Mouse (Mus musculus): ENCODE data around the gene Ogg1. TPM values are rescaled to one million over a fixed set of nuclear protein-coding genes. Genes with fewer than 3 reads are reported as not detected.

Gene Ogg1
- polyA plus RNA-seq, 1 experiment, result 19.1 TPM

- DNase-seq (ENCODE audit: low spot score), result no peak
Observed at GRCm38 (mm10) chr6:113370194-113370929, 43.6 kb downstream of the Ogg1 start.

GRCm38 (mm10) chr6:113373491-113373890, 46.7 kb downstream of the Ogg1 start:
- DNase-seq (ENCODE audit: low spot score), result no peak

GRCm38 (mm10) chr6:113377172-113377495, 50.4 kb downstream of the Ogg1 start:
- DNase-seq (ENCODE audit: low spot score), result no peak

GRCm38 (mm10) chr6:113377496-113378385, 51.0 kb downstream of the Ogg1 start, which contains the start of the genes Tada3 and Arpc4:
Tada3 (minus strand) TSS chr6:113377883.
Arpc4 (plus strand) TSS chr6:113378115.
- peak; percentile 87 for DNase-seq (ENCODE audit: low spot score)

- DNase-seq (ENCODE audit: low spot score), result no peak
Observed at GRCm38 (mm10) chr6:113379246-113379645, 52.5 kb downstream of the Ogg1 start.

- DNase-seq (ENCODE audit: low spot score), result no peak
Observed at GRCm38 (mm10) chr6:113380480-113380879, 53.7 kb downstream of the Ogg1 start.

- DNase-seq (ENCODE audit: low spot score), result no peak
Observed at GRCm38 (mm10) chr6:113384351-113384927, 57.7 kb downstream of the Ogg1 start.

Other genes with a start within 250 kb of the Ogg1 start
- 41.4 and 49.9 TPM in 2 replicates for gene Setd5, start 249.6 kb upstream of the Ogg1 start, polyA plus RNA-seq (2012; rRNA removed)
- gene Lhfpl4, start 131.6 kb upstream of the Ogg1 start, polyA plus RNA-seq (2012; rRNA removed), result 0.22 and 0.35 TPM in 2 replicates
- 22.5 and 26.5 TPM in 2 replicates for gene Mtmr14, start 89.1 kb upstream of the Ogg1 start, polyA plus RNA-seq (2012; rRNA removed)
- 0.03 and 0.18 TPM in 2 replicates for gene Cpne9, start 44.7 kb upstream of the Ogg1 start, polyA plus RNA-seq (2012; rRNA removed)
- 18.3 and 19.7 TPM in 2 replicates for gene Brpf1, start 19.8 kb upstream of the Ogg1 start, polyA plus RNA-seq (2012; rRNA removed)
- gene Camk1, start 17.0 kb downstream of the Ogg1 start, polyA plus RNA-seq (2012; rRNA removed), result 71.5 and 80.8 TPM in 2 replicates
- gene Tada3, start 50.9 kb downstream of the Ogg1 start, polyA plus RNA-seq (2012; rRNA removed), result 36.3 and 38.5 TPM in 2 replicates
- 116 TPM in 2 replicates for gene Arpc4, start 51.1 kb downstream of the Ogg1 start, polyA plus RNA-seq (2012; rRNA removed)
- 6.3 and 8.5 TPM in 2 replicates for gene Ttll3, start 62.3 kb downstream of the Ogg1 start, polyA plus RNA-seq (2012; rRNA removed)
- 11.8 and 17.3 TPM in 2 replicates for gene Rpusd3, start 92.4 kb downstream of the Ogg1 start, polyA plus RNA-seq (2012; rRNA removed)
- 31.0 and 68.5 TPM in 2 replicates for gene Cidec, start 108.8 kb downstream of the Ogg1 start, polyA plus RNA-seq (2012; rRNA removed)
- gene Jagn1, start 115.6 kb downstream of the Ogg1 start, polyA plus RNA-seq (2012; rRNA removed), result 54.5 and 61.3 TPM in 2 replicates
- 71.8 and 87.7 TPM in 2 replicates for gene Il17re, start 131.5 kb downstream of the Ogg1 start, polyA plus RNA-seq (2012; rRNA removed)
- 62.5 and 65.3 TPM in 2 replicates for gene Il17rc, start 144.5 kb downstream of the Ogg1 start, polyA plus RNA-seq (2012; rRNA removed)
- gene Creld1, start 156.3 kb downstream of the Ogg1 start, polyA plus RNA-seq (2012; rRNA removed), result 46.1 and 58.4 TPM in 2 replicates
- gene Prrt3, start 175.0 kb downstream of the Ogg1 start, polyA plus RNA-seq (2012; rRNA removed), result 0.10 and 0.18 TPM in 2 replicates
- gene Emc3, start 204.7 kb downstream of the Ogg1 start, polyA plus RNA-seq (2012; rRNA removed), result 82.4 and 83.8 TPM in 2 replicates
- gene Fancd2, start 204.7 kb downstream of the Ogg1 start, polyA plus RNA-seq (2012; rRNA removed), result 4.7 and 5.8 TPM in 2 replicates